Mouse (Mus musculus) ES-E14 (cell line): ENCODE data around the gene Wipf1. TPM values are rescaled to one million over a fixed set of nuclear protein-coding genes. Genes with fewer than 3 reads are reported as not detected.

Source experiments
- DNase-seq: peaks from one replicate; pipeline ENCODE4 v3.0.0-alpha.2; 2013; ENCODE audit warnings: low read depth, low spot score
- H3K27ac ChIP-seq: 2 replicates; pipeline ENCODE4 v1.5.1; 2012; ENCODE audit warnings: low read depth, mild to moderate bottlenecking, low read length, moderate library complexity, mixed read lengths; ENCODE audit not compliant: poor library complexity, insufficient read depth, severe bottlenecking
- H3K36me3 ChIP-seq: 2 replicates; pipeline ENCODE4 v1.6.1; 2012; ENCODE audit warnings: mild to moderate bottlenecking, low read length, moderate library complexity, mixed read lengths; ENCODE audit not compliant: control insufficient read depth, poor library complexity, insufficient read depth, severe bottlenecking
- H3K4me1 ChIP-seq, 2 experiments: fragments of 150-350 bp in 1 of 2; sonication (generic) in 1 of 2; 2 replicates each; pipeline ENCODE4 v1.6.1; 2012; ENCODE audit warnings: low read length in 2 of 2, mild to moderate bottlenecking in 1 of 2, mixed read lengths in 1 of 2; ENCODE audit not compliant: control insufficient read depth in 2 of 2, insufficient read depth in 2 of 2, poor library complexity in 1 of 2
- H3K4me3 ChIP-seq, 2 experiments: fragments of 150-350 bp in 1 of 2; sonication (generic) in 1 of 2; 2 replicates each; pipeline ENCODE4 v1.5.1; 2012; ENCODE audit warnings: low read length in 2 of 2, low read depth in 1 of 2, mild to moderate bottlenecking in 1 of 2, mixed read lengths in 1 of 2; ENCODE audit not compliant: insufficient read depth in 1 of 2, poor library complexity in 1 of 2, severe bottlenecking in 1 of 2
- H3K9ac ChIP-seq: 2 replicates; pipeline ENCODE4 v1.6.1; 2012; ENCODE audit warnings: low read depth, mild to moderate bottlenecking, low read length, mixed read lengths; ENCODE audit not compliant: poor library complexity, insufficient read depth, severe bottlenecking
- H3K9me3 ChIP-seq: fragments of 150-350 bp; sonication (generic); 2 replicates; pipeline ENCODE4 v1.6.1; 2012; ENCODE audit warnings: low read depth, mild to moderate bottlenecking, low read length; ENCODE audit not compliant: control insufficient read depth, insufficient read depth
- CHD2 ChIP-seq: IDR thresholded peaks from 2 replicates; pipeline ENCODE4 v1.6.1; 2014; ENCODE audit warnings: mild to moderate bottlenecking, low read depth, low read length, inconsistent platforms
- HCFC1 ChIP-seq: IDR thresholded peaks from 2 replicates; pipeline ENCODE4 v1.6.1; 2012; ENCODE audit warnings: low read length, inconsistent platforms, borderline replicate concordance; ENCODE audit not compliant: insufficient read depth
- MAFK ChIP-seq: IDR thresholded peaks from 2 replicates; pipeline ENCODE4 v1.6.1; 2014; ENCODE audit warnings: mild to moderate bottlenecking, low read depth, low read length, inconsistent platforms; ENCODE audit not compliant: insufficient read depth
- ZC3H11A ChIP-seq: IDR thresholded peaks from 2 replicates; pipeline ENCODE4 v1.6.1; 2012; ENCODE audit warnings: low read depth, mild to moderate bottlenecking, inconsistent platforms, low read length, borderline replicate concordance
- ZNF384 ChIP-seq: IDR thresholded peaks from 2 replicates; pipeline ENCODE4 v1.6.1; 2012; ENCODE audit warnings: low read depth, low read length, inconsistent platforms
- in situ Hi-C, 2 experiments: fragments of 600-800 bp; cut with MboI; formaldehyde crosslinking; loops; one replicate each; pipeline ENCODE4 v1.15.1; 2025; ENCODE audit warnings: low sequenced_read_pairs in 2 of 2, inconsistent platforms in 1 of 2; ENCODE audit not compliant: unreplicated experiment in 2 of 2
- total RNA-seq: library from RNA; depleted of rRNA; stranded (reverse); fragments of 300-350 nt; gene quantifications from 2 replicates; pipeline ENCODE4 v1.2.3, GENCODE M21; 2012

Gene Wipf1
- total RNA-seq, 1 experiment = 1.2 TPM

- TF ChIP-seq MAFK (no peak), HCFC1 (no peak), ZNF384 (no peak), ZC3H11A (no peak), CHD2 (no peak)
- Histone ChIP-seq H3K9me3 (no peaks in the 10 kb centered on the region), H3K9ac (no peak overlapping the region), H3K27ac (no peak overlapping the region), H3K4me3 (no peak overlapping the region), H3K36me3 (no peaks in the 10 kb centered on the region), H3K4me1 (peaks cover 2 to 3% of the 10 kb centered on the region in 2 experiments; a peak in 2 of 4 replicates)
- DNase-seq = no peak
- in situ Hi-C loops = no loop called here
Measured at GRCm38 (mm10) chr2:73453717-73454116, 75.8 kb downstream of the Wipf1 start.

- H3K4me1 ChIP-seq = peaks cover 2 to 3% of the 10 kb centered on the region in 2 experiments; a peak in 2 of 4 replicates
- in situ Hi-C loops = no loop called here
- no peak overlapping the region for H3K9ac ChIP-seq
- H3K27ac ChIP-seq = no peak overlapping the region
- H3K36me3 ChIP-seq = no peaks in the 10 kb centered on the region
- no peak overlapping the region for H3K4me3 ChIP-seq
- TF ChIP-seq MAFK (no peak), CHD2 (no peak), HCFC1 (no peak), ZNF384 (no peak), ZC3H11A (no peak)
- DNase-seq = no peak
- no peaks in the 10 kb centered on the region for H3K9me3 ChIP-seq
Measured at GRCm38 (mm10) chr2:73453085-73453484, 76.4 kb downstream of the Wipf1 start.

- Histone ChIP-seq H3K27ac (no peak overlapping the region), H3K9me3 (no peaks in the 10 kb centered on the region), H3K36me3 (no peaks in the 10 kb centered on the region), H3K4me3 (no peak overlapping the region), H3K9ac (no peak overlapping the region), H3K4me1 (peaks cover 2 to 3% of the 10 kb centered on the region in 2 experiments; a peak in 2 of 4 replicates)
- DNase-seq = no peak
- in situ Hi-C loops = no loop called here
- TF ChIP-seq ZNF384 (no peak), MAFK (no peak), HCFC1 (no peak), ZC3H11A (no peak), CHD2 (no peak)
Measured at GRCm38 (mm10) chr2:73452556-73452955, 77.0 kb downstream of the Wipf1 start.

- H3K9me3 ChIP-seq = no peaks in the 10 kb centered on the region
- in situ Hi-C loops = no loop called here
- no peak overlapping the region for H3K9ac ChIP-seq
- TF ChIP-seq ZNF384 (no peak), HCFC1 (no peak), ZC3H11A (no peak), CHD2 (no peak), MAFK (no peak)
- H3K4me3 ChIP-seq = no peak overlapping the region
- H3K36me3 ChIP-seq = no peaks in the 10 kb centered on the region
- peaks cover 2 to 3% of the 10 kb centered on the region in 2 experiments; a peak in 2 of 4 replicates for H3K4me1 ChIP-seq
- no peak overlapping the region for H3K27ac ChIP-seq
- DNase-seq = no peak
Measured at GRCm38 (mm10) chr2:73451541-73451940, 78.0 kb downstream of the Wipf1 start.

GRCm38 (mm10) chr2:73450172-73450715 lies 79.3 kb downstream of the Wipf1 start:
- DNase-seq = no peak
- H3K9me3 ChIP-seq = no peaks in the 10 kb centered on the region
- H3K9ac ChIP-seq = no peak overlapping the region
- peaks cover 2 to 3% of the 10 kb centered on the region in 2 experiments; a peak in 2 of 4 replicates for H3K4me1 ChIP-seq
- H3K27ac ChIP-seq = no peak overlapping the region
- no peak for TF ChIP-seq MAFK
- no peak for TF ChIP-seq ZNF384
- no peak for TF ChIP-seq CHD2
- TF ChIP-seq HCFC1 = no peak
- no peak for TF ChIP-seq ZC3H11A
- H3K4me3 ChIP-seq = no peak overlapping the region
- no peaks in the 10 kb centered on the region for H3K36me3 ChIP-seq
- in situ Hi-C loops = no loop called here
